Mouse (Mus musculus): ENCODE data around the gene Vmn1r128. TPM values are rescaled to one million over a fixed set of nuclear protein-coding genes. Genes with fewer than 3 reads are reported as not detected.
"Not testable (repeated sequence)": the region's sequence is repeated elsewhere in the genome, so short reads cannot be mapped to it uniquely, and the experiment has no call there.

Vmn1r128 gene
- polyA plus RNA-seq (2014; fragmentation: Nextera tagmentation; extraction: Ambion mirVana): not detected in 2 replicates

DNA sequence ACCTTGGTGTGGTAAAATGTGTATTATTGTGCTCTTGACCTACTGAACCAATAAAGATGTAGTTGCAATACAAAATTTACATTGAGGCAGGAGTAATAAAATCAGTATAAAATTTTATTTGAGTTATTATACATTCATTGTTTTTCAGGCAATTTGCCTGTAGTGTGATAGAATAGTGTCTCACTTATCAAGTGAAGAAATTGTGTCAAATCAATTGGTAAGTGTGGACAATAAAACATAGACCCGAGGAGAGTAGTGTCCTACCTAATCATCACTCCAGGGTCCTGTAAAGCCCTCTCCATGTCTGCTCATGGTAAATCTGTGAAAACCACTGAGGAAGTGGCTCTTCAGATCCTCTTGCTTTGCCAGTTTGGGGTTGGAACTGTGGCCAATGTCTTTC lies at the start of gene Vmn1r128:
Gene Vmn1r128 (plus strand): TSS at position 301 of the 400 bp plus-strand sequence.
- H3K9me3 ChIP-seq (replicated peaks; ENCODE audit: control insufficient read depth, low read length); ATAC-seq (replicated peaks; ENCODE audit: insufficient number of reproducible peaks, low FRiP score, low TSS enrichment); H3K4me2 ChIP-seq; H3K27ac ChIP-seq (ENCODE audit: low read depth, low read length); H3K36me3 ChIP-seq (ENCODE audit: control insufficient read depth, insufficient read depth, low read length); H3K9ac ChIP-seq (ENCODE audit: low read depth, low read length); H3K27me3 ChIP-seq (ENCODE audit: control insufficient read depth, insufficient read depth, low read length); H3K4me3 ChIP-seq (ENCODE audit: low read depth, low read length); H3K4me1 ChIP-seq (ENCODE audit: control insufficient read depth, insufficient read depth, low read length): not testable (repeated sequence)
- 58% methylated on average over 1 of the region's 1 CpGs for WGBS (ENCODE audit: insufficient replicate concordance)

- not testable (repeated sequence) for H3K4me1 ChIP-seq (ENCODE audit: control insufficient read depth, insufficient read depth, low read length); H3K4me3 ChIP-seq (ENCODE audit: low read depth, low read length); H3K4me2 ChIP-seq; ATAC-seq (replicated peaks; ENCODE audit: insufficient number of reproducible peaks, low FRiP score, low TSS enrichment); H3K36me3 ChIP-seq (ENCODE audit: control insufficient read depth, insufficient read depth, low read length); H3K9me3 ChIP-seq (replicated peaks; ENCODE audit: control insufficient read depth, low read length); H3K27ac ChIP-seq (ENCODE audit: low read depth, low read length); H3K27me3 ChIP-seq (ENCODE audit: control insufficient read depth, insufficient read depth, low read length); H3K9ac ChIP-seq (ENCODE audit: low read depth, low read length)
- WGBS (ENCODE audit: insufficient replicate concordance): no CpG with 5 or more reads among the region's 5 CpGs
Measured at GRCm38 (mm10) chr7:21301367-21301766, 47.8 kb upstream of the Vmn1r128 start, which contains the start of gene Vmn1r126. Gene Vmn1r126 (minus strand): TSS chr7:21301467.

GRCm38 (mm10) chr7:21319761-21320160 lies 29.4 kb upstream of the Vmn1r128 start, which contains the start of gene Vmn1r127:
Gene Vmn1r127 (minus strand): TSS chr7:21319861.
- H3K9me3 ChIP-seq (replicated peaks; ENCODE audit: control insufficient read depth, low read length); H3K4me3 ChIP-seq (ENCODE audit: low read depth, low read length); H3K27ac ChIP-seq (ENCODE audit: low read depth, low read length); H3K36me3 ChIP-seq (ENCODE audit: control insufficient read depth, insufficient read depth, low read length); H3K4me2 ChIP-seq; H3K9ac ChIP-seq (ENCODE audit: low read depth, low read length); H3K27me3 ChIP-seq (ENCODE audit: control insufficient read depth, insufficient read depth, low read length); H3K4me1 ChIP-seq (ENCODE audit: control insufficient read depth, insufficient read depth, low read length); ATAC-seq (replicated peaks; ENCODE audit: insufficient number of reproducible peaks, low FRiP score, low TSS enrichment): not testable (repeated sequence)
- no CpG with 5 or more reads among the region's 3 CpGs for WGBS (ENCODE audit: insufficient replicate concordance)

- not testable (repeated sequence) for H3K9ac ChIP-seq (ENCODE audit: low read depth, low read length); H3K27ac ChIP-seq (ENCODE audit: low read depth, low read length); H3K9me3 ChIP-seq (replicated peaks; ENCODE audit: control insufficient read depth, low read length); ATAC-seq (replicated peaks; ENCODE audit: insufficient number of reproducible peaks, low FRiP score, low TSS enrichment); H3K27me3 ChIP-seq (ENCODE audit: control insufficient read depth, insufficient read depth, low read length); H3K4me3 ChIP-seq (ENCODE audit: low read depth, low read length); H3K4me2 ChIP-seq; H3K36me3 ChIP-seq (ENCODE audit: control insufficient read depth, insufficient read depth, low read length); H3K4me1 ChIP-seq (ENCODE audit: control insufficient read depth, insufficient read depth, low read length)
- no CpG with 5 or more reads among the region's 1 CpGs for WGBS (ENCODE audit: insufficient replicate concordance)
Measured at GRCm38 (mm10) chr7:21361191-21361590, 12.0 kb downstream of the Vmn1r128 start, which contains the start of gene Vmn1r129. Gene Vmn1r129 (minus strand): TSS chr7:21361291.

Other genes starting within 250 kb of the Vmn1r128 start
- not detected in 2 replicates for gene Vmn1r122, start 215.2 kb upstream of the Vmn1r128 start, polyA plus RNA-seq (2014; fragmentation: Nextera tagmentation; extraction: Ambion mirVana)
- gene Vmn1r123, start 187.2 kb upstream of the Vmn1r128 start, polyA plus RNA-seq (2014; fragmentation: Nextera tagmentation; extraction: Ambion mirVana): not detected in 2 replicates
- gene Gm5157, start 158.9 kb upstream of the Vmn1r128 start, polyA plus RNA-seq (2014; fragmentation: Nextera tagmentation; extraction: Ambion mirVana): not detected in 2 replicates
- not detected in 2 replicates for gene Vmn1r124, start 88.8 kb upstream of the Vmn1r128 start, polyA plus RNA-seq (2014; fragmentation: Nextera tagmentation; extraction: Ambion mirVana)
- gene Vmn1r125, start 77.2 kb upstream of the Vmn1r128 start, polyA plus RNA-seq (2014; fragmentation: Nextera tagmentation; extraction: Ambion mirVana): not detected in 2 replicates
- gene Vmn1r126, start 47.9 kb upstream of the Vmn1r128 start, polyA plus RNA-seq (2014; fragmentation: Nextera tagmentation; extraction: Ambion mirVana): not detected in 2 replicates
- not detected in 2 replicates for gene Vmn1r127, start 29.5 kb upstream of the Vmn1r128 start, polyA plus RNA-seq (2014; fragmentation: Nextera tagmentation; extraction: Ambion mirVana)
- not detected in 2 replicates for gene Vmn1r129, start 11.9 kb downstream of the Vmn1r128 start, polyA plus RNA-seq (2014; fragmentation: Nextera tagmentation; extraction: Ambion mirVana)
- not detected in 2 replicates for gene Gm6882, start 83.4 kb downstream of the Vmn1r128 start, polyA plus RNA-seq (2014; fragmentation: Nextera tagmentation; extraction: Ambion mirVana)
- gene Vmn1r130, start 162.4 kb downstream of the Vmn1r128 start, polyA plus RNA-seq (2014; fragmentation: Nextera tagmentation; extraction: Ambion mirVana): not detected in 2 replicates
- gene Vmn1r131, start 196.7 kb downstream of the Vmn1r128 start, polyA plus RNA-seq (2014; fragmentation: Nextera tagmentation; extraction: Ambion mirVana): not detected in 2 replicates